Mouse (Mus musculus) T-cell, adult 2 months (primary cell): Measurements from ENCODE around the gene Eif5b.
"Not testable (repeated sequence)": the region's sequence is repeated elsewhere in the genome, so short reads cannot be mapped to it uniquely, and the experiment has no call there.

Experiments
- DNase-seq: peaks from one replicate; pipeline ENCODE4 v3.0.0; 2022; ENCODE audit warnings: low spot score

Gene Eif5b

DNA sequence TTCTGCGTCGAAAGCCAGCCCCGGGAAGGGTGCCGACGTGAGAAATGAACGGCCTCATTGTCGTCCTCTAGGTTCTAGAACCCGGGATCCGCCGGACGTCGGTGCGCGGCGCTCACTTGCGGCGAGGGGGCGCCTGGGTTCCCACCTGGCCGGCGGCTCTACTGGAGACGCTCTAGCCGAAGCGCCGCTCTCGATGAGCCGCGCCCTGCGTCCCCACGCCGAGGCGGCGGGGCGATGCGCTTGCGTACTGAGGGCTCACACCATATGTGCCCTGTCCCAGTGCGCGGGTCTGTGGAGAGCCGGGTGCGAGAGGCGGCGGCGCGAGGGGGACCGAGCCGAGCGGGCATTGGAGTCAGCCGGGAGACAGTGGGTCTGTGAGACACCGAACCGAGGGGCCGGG, at the start of gene Eif5b, which contains the start of gene Txndc9:
Gene Eif5b, plus strand, starts transcription at position 144 of the 400 bp plus-strand sequence.
Gene Txndc9, minus strand, starts transcription at position 27 of the 400 bp plus-strand sequence.
- peak; percentile 92 for DNase-seq

DNA sequence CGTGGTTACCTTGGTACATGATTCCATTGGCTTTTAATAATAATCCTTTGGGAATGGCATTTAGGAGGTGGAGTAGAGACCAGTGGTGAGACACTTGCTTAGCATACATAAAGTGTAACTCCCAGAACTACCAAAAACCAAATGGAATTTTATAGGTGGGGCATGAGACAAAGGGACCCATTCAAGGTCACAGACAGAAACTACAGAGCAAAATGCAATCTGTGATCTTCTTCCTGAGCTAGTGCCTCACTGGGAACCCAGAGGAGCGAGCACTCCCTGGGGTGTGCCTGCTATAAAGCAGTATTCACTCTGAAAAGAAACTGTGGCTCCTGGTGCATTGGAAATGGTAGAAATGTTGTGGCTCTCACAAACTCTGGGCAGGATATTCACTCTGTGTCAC, 48.9 kb upstream of the Eif5b start:
- no peak for DNase-seq

DNA sequence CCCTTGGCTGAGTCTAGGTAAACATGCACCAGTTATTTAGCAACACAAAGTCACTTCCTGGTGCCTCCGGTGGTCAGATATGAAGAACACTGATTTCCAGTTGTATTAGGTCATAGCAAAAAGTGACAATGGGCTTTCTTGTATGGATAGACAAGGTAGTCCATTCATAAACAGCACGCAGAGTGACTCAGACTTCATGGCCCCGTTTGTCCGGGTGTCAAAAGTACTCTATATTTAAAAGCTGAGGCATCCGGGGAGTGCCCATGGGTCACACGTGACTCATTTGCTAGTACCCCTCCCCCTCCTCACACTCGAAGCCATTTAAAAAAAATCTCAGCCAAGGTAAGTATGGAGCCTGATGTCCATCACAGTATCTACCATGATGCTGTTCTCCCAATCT, 43.0 kb upstream of the Eif5b start:
- no peak for DNase-seq

DNA sequence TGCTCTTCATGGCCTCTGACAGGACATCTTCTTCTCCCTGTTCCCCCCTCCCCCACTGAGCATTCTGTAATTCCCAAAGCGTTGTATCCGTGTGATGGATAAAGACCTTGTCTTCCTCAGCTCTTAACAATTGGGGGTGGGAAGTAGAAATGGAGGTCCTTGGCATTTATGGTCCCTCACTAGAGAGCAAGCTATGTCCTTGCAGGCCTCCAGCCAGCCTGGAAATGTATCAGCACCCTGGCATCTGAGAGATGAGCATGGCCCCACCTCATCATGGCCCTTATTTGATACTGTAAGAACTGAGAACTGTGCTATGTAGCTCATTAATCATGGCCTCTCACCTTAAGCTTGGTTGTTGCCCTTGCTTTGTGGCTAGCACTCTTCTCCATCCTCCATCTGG, 42.6 kb upstream of the Eif5b start:
- no peak for DNase-seq

DNA sequence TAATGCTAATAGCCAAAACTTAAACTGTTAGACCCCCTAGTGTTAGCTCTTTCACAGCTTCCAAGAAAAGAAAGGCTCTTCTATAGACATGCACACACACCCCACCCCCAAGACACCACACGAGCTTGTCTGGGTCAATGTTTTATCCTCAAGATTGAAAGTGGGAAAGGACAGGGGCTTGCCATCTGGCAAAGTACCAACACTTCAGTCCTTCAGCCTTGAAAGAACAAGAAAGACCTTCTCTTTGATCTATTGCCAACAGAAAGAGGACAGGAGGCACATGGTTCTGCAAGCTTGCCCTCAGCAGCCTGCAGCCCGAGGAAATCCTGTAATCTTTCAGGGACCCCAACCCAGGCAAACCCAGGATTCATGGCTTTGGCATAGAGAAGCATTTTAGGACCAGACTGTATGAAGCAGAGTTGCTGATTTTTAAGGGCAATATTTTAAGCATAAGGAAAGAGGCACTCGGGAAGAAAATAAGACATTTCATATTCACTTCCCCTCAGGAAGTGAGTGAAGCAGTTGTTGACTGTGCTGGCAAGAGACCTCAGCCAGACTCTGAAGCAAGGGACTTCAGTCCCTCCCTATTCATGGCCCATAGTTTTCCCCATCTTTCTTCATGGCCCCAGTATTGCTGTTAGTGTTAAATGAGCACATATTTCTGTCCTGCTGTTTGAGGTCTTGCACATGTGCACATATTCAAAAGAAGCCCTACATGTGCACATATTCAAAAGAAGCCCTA, 40.9 kb upstream of the Eif5b start:
- no peak for DNase-seq

DNA sequence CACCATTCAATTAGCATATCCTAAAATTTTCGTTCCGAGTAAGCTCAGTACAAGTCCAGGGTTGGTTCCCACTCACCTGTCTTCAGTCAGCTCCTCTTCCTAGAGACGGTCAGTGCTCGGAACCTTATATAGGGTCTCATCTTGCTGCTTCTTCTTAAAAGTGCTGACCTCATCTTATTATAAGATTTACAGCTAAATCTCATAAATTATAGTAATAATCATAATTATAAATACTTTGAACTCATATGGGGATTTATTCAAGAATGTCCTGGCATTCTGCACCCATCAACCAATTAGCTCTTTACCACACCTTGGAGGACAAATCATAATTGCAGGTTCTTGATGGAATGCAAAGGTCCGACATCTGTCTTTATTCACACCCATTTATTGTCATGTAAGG, 40.2 kb upstream of the Eif5b start, which contains the start of gene Lyg1:
Gene Lyg1, minus strand, starts transcription at position 101 of the 400 bp plus-strand sequence.
- no peak for DNase-seq

DNA sequence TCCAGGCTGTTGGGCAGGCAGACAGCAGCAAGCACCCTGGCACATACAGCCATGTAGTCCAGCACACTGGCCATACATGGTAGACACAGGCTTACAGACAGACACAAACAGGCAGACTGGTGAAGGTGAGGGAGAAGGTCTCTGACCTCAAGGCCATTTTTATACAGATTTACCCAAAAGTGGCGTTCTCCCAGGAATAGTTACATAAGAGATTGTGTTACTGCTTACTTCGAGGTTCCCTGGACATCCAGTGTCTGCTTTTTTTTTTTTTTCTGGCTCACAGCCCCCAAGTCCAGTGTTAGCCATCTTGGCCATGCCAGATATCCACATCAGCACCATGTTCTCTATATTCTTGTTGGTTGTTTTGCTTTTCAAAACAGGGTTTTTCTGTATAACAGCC, 39.3 kb upstream of the Eif5b start:
- no peak for DNase-seq

DNA sequence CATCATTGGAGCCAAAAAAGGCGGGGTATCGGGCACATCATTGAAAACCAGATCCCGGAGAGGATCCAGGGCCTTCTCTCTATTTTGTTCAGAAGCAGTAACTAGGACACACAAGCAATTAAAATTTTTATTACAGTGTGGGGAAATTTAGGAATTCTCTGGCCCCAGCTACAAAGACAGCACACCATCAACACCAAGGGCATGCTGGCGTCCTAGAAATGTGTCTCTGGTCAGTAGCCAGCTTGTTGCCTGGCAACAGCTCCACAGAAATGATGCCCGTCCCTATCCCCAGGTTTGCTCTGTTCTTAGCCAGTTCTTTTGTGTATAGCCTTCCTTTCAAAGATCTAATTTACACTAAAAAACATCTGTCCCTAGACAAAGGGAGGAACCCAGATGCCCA, 38.3 kb upstream of the Eif5b start:
- DNase-seq = no peak

DNA sequence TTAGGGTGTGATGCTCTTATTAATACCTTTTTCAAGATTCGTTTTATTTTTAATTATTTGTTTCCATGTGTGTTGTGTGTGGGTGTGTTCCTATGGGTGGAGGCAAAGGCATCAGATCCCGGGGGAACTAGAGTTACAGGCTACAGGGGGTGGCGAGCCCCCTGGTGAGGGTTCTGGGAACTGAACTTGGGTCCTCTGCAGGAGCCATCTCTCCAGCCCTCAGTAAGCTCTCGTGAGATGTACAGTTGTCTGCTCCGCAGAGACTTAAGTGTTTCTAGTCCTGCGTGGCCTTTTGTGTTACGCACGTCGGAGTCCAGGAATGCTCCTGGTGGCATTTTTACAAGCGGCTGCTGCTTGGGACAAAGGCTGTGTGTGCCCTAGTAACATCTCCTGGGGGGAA, 32.2 kb upstream of the Eif5b start:
- DNase-seq = no peak

DNA sequence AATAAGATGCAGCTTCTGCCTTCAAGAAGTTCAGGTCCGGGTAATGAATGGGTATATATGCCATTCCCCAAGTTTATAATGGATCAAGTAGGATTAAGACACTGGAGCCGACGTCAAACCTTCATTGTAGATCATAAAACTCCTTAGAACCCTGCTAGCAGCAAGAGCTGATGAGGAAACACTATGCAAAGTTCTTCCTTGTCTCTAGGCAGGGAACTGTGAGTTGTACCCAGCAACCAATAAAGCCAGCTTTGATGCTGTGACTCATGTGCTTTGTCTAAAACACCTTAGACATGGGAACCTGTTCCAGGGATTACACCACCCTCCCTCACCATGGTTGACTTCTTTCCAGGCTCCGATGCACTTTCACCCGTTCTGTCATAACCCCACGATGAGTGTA, 29.1 kb upstream of the Eif5b start:
- DNase-seq = no peak

DNA sequence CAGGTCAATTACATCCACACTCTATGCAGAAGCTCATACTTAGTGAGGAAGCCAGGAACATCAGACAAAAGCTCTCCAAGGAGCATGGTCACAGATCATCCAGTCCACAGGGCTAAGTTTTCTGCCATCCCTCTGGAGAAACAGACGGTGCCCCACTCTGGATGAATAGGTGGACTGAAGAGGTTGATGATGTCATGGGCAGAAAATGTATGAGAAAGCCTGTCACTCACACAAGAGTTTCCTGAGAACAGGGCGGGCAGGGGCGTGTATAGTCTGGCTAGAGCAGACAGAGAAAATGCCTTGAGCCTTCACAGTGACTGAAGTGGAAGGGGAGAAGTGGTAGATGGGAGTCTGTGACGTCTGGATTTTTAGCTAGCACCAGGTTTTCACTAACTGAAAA, 26.3 kb upstream of the Eif5b start:
- DNase-seq = no peak

DNA sequence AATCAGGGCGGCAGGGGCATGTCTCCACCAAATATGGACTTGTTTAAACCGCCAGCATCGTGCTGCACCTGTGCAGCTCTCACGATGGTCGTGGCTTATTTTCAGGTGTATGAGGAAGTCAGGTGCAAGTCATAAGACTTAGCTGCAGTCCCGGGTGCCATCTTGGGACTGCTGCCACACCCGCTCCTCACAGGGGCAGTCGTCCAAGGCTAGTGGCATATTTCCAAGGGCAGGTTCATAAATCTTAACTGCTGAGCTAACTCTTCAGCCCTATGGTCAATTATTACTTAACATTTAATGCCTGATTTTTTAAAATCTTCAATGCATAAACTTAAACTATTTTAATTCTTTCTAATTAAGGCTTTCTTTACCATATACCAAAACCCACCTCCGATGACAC, 21.1 kb upstream of the Eif5b start:
- DNase-seq = not testable (repeated sequence)

DNA sequence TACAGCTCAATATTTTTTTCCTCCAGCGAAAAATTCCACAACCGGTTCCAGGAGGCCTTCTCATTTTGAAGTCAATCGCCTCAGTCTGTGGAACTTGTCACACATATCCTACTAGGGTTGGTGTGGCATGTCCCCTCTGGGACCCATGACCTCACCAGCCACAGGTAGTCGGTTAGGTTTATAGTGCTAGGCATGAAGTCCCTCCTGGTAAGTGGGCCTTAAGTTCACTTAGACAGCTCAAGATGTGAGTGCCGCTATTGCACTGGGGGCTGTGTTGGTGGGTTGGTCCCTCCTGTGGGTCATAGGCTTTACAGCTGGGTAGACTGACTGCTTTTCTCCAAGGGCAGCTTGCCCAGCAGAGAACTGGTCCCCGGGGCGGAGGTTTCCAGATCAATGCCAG, 20.5 kb upstream of the Eif5b start:
- DNase-seq = no peak

DNA sequence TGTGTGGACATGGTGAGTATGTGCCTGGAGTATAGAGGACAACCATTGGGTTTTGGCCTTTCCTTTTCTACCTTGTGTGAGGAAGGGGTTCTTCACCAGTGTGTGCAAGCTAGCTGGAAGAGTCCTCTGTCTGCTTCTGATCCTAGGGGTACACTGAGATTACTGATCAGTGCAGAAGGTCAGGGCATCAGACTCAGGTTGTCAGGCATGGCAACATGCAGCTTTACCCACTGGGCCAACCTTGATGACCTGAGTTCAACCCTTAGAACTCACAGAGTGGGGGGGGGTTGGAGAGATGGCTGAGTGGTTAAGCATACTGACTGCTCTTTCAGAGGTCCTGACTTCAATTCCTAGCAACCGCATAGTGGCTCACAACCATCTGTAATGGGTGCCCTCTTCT, 13.5 kb upstream of the Eif5b start:
- no peak for DNase-seq

DNA sequence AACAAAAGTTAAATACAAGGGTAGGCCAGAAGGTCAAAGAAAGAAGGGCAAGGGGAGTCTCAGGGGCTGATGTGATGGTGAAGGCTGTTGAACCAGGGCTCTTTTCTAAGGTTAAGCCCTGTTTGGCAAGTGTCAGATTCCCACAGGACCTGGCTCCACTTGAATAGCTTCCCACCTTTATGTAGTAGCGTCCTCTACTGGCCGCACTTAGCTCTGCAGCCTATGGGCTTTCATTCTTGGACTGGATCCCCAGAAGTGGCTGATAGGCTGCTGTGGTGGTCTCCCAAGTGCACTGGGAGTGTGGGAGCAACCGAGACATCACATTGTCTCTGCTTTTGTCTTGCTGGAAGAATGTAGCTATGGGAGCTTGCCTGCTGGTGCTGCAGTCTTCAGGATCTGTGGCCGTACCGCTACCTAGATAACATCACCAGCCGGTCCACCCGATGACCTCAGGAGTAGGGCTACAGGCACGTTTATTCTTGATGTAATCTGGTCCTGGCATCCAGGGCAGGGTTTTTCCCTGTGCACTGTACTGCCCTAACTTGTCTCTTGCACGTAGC, 12.0 kb upstream of the Eif5b start:
- no peak for DNase-seq

DNA sequence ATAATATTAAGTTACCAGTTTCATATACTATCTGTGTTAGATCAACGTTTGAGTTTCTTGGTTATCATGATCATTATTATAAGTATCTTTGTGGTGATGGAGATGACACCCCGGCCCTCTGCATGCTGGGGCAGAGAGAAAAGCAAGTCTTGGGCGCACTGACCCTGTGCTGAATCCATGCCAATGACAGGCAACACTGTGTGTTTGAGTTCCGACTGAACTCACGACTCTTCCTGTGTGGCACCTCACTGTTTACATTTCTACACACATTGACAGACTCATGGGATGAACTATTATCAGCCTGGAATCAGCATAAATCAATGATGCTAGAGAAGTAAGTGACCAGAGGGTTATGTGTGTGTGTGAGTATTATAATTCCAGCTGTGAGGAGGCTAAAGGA, 10.0 kb upstream of the Eif5b start:
- DNase-seq = no peak

DNA sequence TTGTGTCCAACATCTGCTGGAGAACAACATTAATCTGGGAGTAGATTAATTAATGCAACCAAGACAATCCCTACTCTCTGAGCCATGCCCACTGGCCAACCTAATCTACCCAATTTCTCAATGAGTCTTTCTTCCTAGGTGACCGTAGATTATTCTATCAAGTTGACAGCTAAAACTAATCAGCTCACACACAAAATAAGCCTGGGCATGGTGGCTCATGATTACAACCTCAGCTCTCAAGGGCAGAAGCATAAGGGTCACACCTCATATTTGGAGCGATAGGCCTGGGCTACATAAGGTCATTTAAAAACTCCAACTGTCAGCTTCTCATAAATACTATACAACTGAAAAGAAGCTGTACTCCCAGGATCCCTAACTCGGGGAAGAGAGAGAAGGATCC, 1.6 kb upstream of the Eif5b start:
- no peak for DNase-seq

DNA sequence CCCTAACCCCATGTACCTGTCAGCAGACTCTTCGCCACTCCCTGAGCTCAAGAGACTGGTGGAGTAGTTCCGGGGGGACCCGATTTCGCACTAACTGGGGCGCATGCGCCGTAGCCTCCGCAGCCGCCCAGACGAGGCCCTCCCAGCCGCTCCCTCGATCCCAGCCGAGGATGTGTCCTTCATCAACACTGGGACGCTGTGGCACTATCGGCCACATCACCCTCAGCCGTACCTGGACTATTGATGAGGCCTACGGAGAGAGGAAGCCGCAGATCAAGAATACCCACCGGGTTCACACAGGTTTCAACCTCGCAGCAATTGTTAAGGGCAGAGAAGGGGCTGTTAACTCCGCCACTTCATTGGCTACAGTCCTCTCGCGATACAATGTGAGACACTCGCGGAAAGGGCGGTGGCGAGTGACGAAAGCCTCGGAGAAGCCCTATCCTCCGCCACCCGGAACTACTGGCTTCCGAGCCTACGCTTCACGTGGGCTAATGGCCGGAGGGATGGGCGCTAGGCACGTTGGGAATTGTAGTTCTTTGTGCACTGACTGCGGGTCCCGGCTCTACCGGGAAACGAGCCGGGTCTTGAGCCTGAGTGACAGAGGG, 829 bp upstream of the Eif5b start:
- peak; percentile 99 for DNase-seq

DNA sequence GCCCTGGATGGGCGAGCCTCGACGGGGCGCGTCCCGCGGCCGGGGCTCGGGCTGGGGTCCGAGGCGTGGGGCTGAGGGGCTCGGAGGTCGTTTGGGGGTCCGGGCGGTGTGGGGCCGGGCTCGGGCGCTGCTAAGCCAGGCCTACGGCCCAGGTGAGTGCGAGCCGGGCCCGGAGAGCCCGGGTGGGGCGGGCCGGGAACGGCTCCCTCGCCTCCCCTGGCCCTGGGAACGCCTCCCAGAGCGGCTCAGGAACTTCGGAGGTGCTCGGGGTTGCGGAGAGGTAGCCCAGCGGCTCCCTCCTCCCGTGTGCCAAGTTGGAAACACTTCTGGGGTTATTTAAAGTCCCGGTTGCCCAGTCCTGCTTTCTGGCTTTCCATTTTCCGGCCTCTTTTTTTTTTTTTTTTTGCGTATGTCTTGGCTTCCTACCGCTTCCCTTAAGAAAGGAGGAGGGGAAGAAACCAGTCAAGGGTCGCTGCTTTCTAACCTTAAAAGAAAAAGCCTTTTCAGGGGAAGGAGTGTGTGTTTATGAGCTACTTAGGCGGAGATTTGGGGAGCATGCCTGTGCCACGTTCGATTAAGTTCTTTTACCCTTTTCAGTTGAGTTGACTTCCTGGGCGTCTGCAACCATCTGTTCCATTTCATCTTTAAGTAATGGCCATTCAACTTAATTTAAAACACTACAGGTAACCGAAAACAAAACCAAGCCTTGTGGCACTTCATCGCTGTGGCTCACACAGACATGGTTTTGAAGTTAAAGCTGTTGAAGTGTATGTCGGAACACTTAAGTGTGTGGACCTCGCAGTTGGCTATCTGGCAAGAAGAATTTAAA, 775 bp downstream of the Eif5b start:
- DNase-seq = no peak

DNA sequence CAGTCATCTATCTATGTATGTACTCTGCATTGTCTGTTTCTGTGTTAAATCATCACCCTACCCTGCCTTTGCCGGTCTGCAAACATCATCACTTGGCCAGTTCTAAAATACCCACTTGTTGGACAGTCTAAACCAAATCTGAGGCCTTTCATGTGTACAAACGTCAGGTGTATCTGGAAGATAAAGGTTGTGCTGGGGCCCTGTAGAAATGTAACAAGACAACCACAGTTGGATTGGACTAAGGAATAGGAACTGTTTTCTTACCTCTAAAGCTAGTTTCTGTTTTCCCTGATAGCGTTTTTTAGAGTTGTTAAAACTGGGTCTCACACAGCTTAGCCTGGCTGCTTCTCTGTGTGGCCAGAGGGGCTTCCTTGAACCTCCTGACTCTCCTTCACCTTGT, 1.7 kb downstream of the Eif5b start:
- DNase-seq = no peak

DNA sequence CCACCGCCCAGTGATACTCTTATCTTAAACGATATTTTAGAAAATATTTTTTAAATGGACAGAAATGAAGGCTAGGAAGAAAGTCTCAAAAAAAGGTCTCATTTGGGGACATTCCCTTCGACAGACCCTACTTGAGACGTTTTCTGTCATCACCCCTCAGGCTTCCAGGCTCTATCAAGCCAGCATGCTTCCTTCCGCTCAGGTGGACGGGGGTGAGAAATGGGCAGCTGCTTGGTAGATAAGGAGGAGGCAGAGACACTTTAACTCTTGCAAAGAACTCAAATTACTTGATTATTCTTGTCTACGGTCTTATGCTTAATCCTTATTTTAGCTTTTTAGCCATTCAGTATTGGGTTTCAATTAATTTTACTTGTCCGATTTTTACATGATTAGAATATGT, 3.0 kb downstream of the Eif5b start:
- no peak for DNase-seq

DNA sequence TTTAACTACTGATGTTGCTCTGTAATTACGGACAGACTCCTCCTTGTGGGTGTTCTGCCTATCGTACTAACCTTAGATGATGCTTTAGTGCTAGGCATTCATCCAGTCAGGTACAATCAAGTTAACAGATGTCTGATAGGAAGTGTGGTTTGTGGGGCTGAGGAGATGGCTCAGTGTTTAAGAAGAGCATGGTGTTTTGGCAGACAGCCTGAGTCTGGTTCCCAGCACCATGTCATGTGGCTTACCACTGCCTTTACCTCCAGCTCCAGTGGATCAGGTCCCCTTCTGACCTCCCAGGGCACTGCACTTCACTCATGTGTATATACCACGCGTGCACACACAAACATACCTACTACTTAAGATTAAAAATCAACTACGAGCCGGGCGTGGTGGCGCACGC, 4.1 kb downstream of the Eif5b start:
- peak; percentile 8 for DNase-seq

DNA sequence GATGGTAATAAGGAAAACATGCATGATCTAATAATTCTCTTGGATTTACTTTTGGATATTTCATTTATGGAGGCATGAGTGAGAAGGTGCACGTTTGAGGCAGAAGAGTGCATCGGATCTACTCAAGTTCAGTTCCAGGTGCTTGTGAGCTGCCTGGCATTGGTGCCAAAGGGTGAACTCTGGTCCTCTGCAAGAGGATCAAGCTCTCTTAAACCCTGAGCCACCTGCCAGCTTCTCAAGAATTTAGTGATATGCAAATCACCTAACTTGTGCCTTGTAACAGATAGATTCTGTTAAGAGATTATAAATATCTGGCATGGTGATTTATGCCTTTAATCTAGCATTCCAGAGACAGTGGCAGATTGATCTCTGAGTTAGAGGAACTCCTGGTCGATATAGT, 5.2 kb downstream of the Eif5b start:
- no peak for DNase-seq
